Mouse (Mus musculus) stomach, embryonic 16.5 days (tissue): Measurements from ENCODE around the gene Rasgrp3. TPM values are rescaled to one million over a fixed set of nuclear protein-coding genes. Genes with fewer than 3 reads are reported as not detected.

Source experiments
- ATAC-seq: fragments of 200-750 bp; cut with Nextera tagmentation; 2 replicates; pipeline ENCODE4 v1.8.0; 2017; ENCODE audit warnings: moderate number of reproducible peaks, moderate TSS enrichment; ENCODE audit not compliant: insufficient read depth, low FRiP score
- H3K27ac ChIP-seq: fragments of 300-500 bp; sonication (generic); 2 replicates; pipeline ENCODE4 v1.5.1; 2014; ENCODE audit warnings: low read length
- H3K27me3 ChIP-seq: fragments of 300-500 bp; sonication (generic); 2 replicates; pipeline ENCODE4 v1.6.1; 2014; ENCODE audit warnings: low read length, control low read depth, mixed read lengths; ENCODE audit not compliant: control insufficient read depth, insufficient read depth
- H3K36me3 ChIP-seq: fragments of 300-500 bp; sonication (generic); 2 replicates; pipeline ENCODE4 v1.6.1; 2014; ENCODE audit warnings: low read length; ENCODE audit not compliant: control insufficient read depth, insufficient read depth
- H3K4me1 ChIP-seq: fragments of 300-500 bp; sonication (generic); 2 replicates; pipeline ENCODE4 v1.6.1; 2014; ENCODE audit warnings: low read length, control low read depth, mixed read lengths; ENCODE audit not compliant: control insufficient read depth, insufficient read depth
- H3K4me2 ChIP-seq: fragments of 300-500 bp; sonication (generic); 2 replicates; pipeline ENCODE4 v1.6.1; 2014; ENCODE audit warnings: low read depth, low read length, mixed read lengths
- H3K4me3 ChIP-seq: fragments of 300-500 bp; sonication (generic); replicated peaks from 2 replicates; pipeline ENCODE4 v1.5.1; 2014; ENCODE audit warnings: mild to moderate bottlenecking, low read length
- H3K9ac ChIP-seq: fragments of 300-500 bp; sonication (generic); 2 replicates; pipeline ENCODE4 v1.6.1; 2014; ENCODE audit warnings: low read length
- H3K9me3 ChIP-seq: fragments of 300-500 bp; sonication (generic); replicated peaks from 2 replicates; pipeline ENCODE4 v1.6.1; 2016; ENCODE audit warnings: low read length, control low read depth; ENCODE audit not compliant: control insufficient read depth
- WGBS: fragments of 180-500 bp; shearing (Covaris S2); extraction: QIAGEN DNeasy Blood & Tissue Kit; methylation state at CpG from one replicate; pipeline ENCODE4 v1.1.7; 2014; 5-methylcytosine and 5-hydroxymethylcytosine counted together
- polyA plus RNA-seq: library from polyadenylated mRNA; unstranded; fragments of >200 nt; fragmentation: Nextera tagmentation; extraction: Ambion mirVana; gene quantifications from 2 replicates; pipeline ENCODE4 v1.2.1, GENCODE M21; 2015

Gene Rasgrp3
- polyA plus RNA-seq = 14.2 and 15.3 TPM in 2 replicates

GRCm38 (mm10) chr17:75435599-75435998, at the start of gene Rasgrp3:
TSS of gene Rasgrp3 (plus strand) at chr17:75435896.
- 0 out of 2 replicates have a peak, but pooled peaks cover 2% of the 10 kb centered on the region for H3K4me1 ChIP-seq
- ATAC-seq = no peak
- no peaks in the 10 kb centered on the region for H3K9me3 ChIP-seq
- H3K27me3 ChIP-seq = no peaks in the 10 kb centered on the region
- H3K4me3 ChIP-seq = peak within 1 kb of the TSS; percentile 29
- H3K9ac ChIP-seq = no peak within 1 kb of the TSS
- H3K4me2 ChIP-seq = no peak within 1 kb of the TSS
- WGBS = 61% methylated on average over 6 of the region's 6 CpGs
- H3K27ac ChIP-seq = peak within 1 kb of the TSS; percentile 60; the same call in 1 of the 2 replicates
- no peaks in the 10 kb centered on the region for H3K36me3 ChIP-seq

DNA sequence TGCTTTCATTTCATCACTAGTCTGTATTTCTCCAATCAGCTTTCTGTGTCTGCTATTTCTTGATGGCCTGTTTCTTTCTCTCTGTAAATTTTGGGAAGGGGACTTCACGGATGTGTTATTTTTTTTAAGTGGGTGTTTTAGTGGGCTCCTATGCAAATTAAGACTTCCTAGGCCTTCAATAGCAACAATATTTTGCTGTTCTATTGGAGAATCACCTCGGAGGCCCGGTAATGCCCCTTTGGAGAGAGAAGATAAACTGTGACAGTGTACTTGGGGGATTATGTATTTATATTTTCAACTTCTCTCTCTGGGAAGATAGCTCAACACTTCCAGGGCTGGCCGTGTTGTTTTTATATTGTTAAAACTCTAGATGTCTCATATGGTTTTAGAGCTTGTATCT, 47.3 kb upstream of the Rasgrp3 start:
- WGBS = 57% methylated on average over 4 of the region's 4 CpGs
- ATAC-seq = no peak
- H3K9me3 ChIP-seq = no peaks in the 10 kb centered on the region
- H3K4me3 ChIP-seq = no peak overlapping the region
- H3K27me3 ChIP-seq = no peaks in the 10 kb centered on the region
- no peak overlapping the region for H3K4me2 ChIP-seq
- no peak overlapping the region for H3K27ac ChIP-seq
- no peak overlapping the region for H3K9ac ChIP-seq
- no peaks in the 10 kb centered on the region for H3K4me1 ChIP-seq
- H3K36me3 ChIP-seq = 0 out of 2 replicates have a peak, but pooled peaks cover 3% of the 10 kb centered on the region

GRCm38 (mm10) chr17:75390142-75390541, 45.6 kb upstream of the Rasgrp3 start:
- no peaks in the 10 kb centered on the region for H3K9me3 ChIP-seq
- ATAC-seq = no peak
- H3K9ac ChIP-seq = no peak overlapping the region
- no peak overlapping the region for H3K27ac ChIP-seq
- 0 out of 2 replicates have a peak, but pooled peaks cover 3% of the 10 kb centered on the region for H3K36me3 ChIP-seq
- WGBS = 92% methylated on average over 10 of the region's 10 CpGs
- no peak overlapping the region for H3K4me3 ChIP-seq
- no peak overlapping the region for H3K4me2 ChIP-seq
- no peaks in the 10 kb centered on the region for H3K27me3 ChIP-seq
- H3K4me1 ChIP-seq = no peaks in the 10 kb centered on the region

GRCm38 (mm10) chr17:75391429-75392192, 44.1 kb upstream of the Rasgrp3 start:
- Histone ChIP-seq H3K27ac (no peak overlapping the region), H3K4me3 (no peak overlapping the region), H3K4me2 (no peak overlapping the region), H3K9me3 (no peaks in the 10 kb centered on the region), H3K4me1 (no peaks in the 10 kb centered on the region), H3K36me3 (0 out of 2 replicates have a peak, but pooled peaks cover 3% of the 10 kb centered on the region), H3K27me3 (no peaks in the 10 kb centered on the region), H3K9ac (no peak overlapping the region)
- ATAC-seq = no peak
- WGBS = 83% methylated on average over 6 of the region's 6 CpGs

- no peak for ATAC-seq
These were observed 29.3 kb upstream of the Rasgrp3 start for GRCm38 (mm10) chr17:75406405-75406804.

DNA sequence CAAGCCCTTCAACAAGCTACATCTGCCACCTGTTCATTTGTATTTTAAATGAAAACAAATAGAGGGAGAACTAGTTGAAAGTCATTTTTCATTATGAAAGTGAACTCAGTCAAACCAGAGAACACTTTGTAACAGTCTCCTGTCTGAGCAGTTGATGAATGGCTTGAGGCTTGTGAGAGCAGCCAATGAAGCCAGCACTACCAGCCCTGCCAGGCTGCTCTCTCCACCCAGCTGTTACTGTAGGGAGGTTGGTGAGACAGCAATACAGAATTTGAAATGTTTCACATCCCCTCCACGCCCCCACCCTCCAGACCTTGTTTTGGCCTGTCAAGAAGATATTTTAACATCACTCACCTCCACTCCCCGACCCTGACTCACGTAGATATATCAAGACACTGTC, 18.8 kb upstream of the Rasgrp3 start:
- no peak for ATAC-seq
- no peak overlapping the region for H3K4me3 ChIP-seq
- H3K9ac ChIP-seq = no peak overlapping the region
- H3K27me3 ChIP-seq = no peaks in the 10 kb centered on the region
- H3K27ac ChIP-seq = no peak overlapping the region
- no peaks in the 10 kb centered on the region for H3K9me3 ChIP-seq
- no peaks in the 10 kb centered on the region for H3K36me3 ChIP-seq
- H3K4me2 ChIP-seq = no peak overlapping the region
- 64% methylated on average over 3 of the region's 3 CpGs for WGBS
- H3K4me1 ChIP-seq = 0 out of 2 replicates have a peak, but pooled peaks cover 3% of the 10 kb centered on the region

More at GRCm38 (mm10) chr17:75406405-75406804, 29.3 kb upstream of the Rasgrp3 start:
- Histone ChIP-seq H3K27ac (no peak overlapping the region), H3K9me3 (no peaks in the 10 kb centered on the region), H3K4me2 (no peak overlapping the region), H3K4me3 (no peak overlapping the region), H3K4me1 (no peaks in the 10 kb centered on the region), H3K9ac (no peak overlapping the region), H3K27me3 (no peaks in the 10 kb centered on the region), H3K36me3 (no peaks in the 10 kb centered on the region)
- 54% methylated on average over 4 of the region's 4 CpGs for WGBS

DNA sequence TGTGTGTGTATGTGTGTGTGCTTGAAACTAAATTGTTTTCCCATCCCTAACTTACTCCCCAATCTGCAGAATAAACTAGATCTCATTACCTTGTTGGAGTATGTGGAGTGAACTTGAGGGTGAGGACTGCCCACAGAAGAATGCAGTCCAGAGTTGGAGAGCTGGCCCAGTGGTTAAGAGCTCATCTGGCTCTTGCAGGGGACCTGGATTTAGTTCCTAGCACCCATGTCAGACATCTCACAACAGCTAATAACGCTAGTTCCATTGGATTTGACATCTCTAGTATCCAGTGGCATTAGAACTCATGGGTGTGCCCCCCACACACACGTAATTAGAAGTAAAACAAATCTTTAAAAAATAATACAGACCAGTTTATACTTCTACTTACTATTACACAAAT, 1.5 kb upstream of the Rasgrp3 start:
- no peak overlapping the region for H3K27ac ChIP-seq
- ATAC-seq = no peak
- H3K4me3 ChIP-seq = no peak overlapping the region
- H3K9ac ChIP-seq = no peak overlapping the region
- WGBS = 89% methylated on average over 2 of the region's 2 CpGs
- H3K9me3 ChIP-seq = no peaks in the 10 kb centered on the region
- 0 out of 2 replicates have a peak, but pooled peaks cover 2% of the 10 kb centered on the region for H3K4me1 ChIP-seq
- H3K27me3 ChIP-seq = no peaks in the 10 kb centered on the region
- H3K36me3 ChIP-seq = no peaks in the 10 kb centered on the region
- no peak overlapping the region for H3K4me2 ChIP-seq

DNA sequence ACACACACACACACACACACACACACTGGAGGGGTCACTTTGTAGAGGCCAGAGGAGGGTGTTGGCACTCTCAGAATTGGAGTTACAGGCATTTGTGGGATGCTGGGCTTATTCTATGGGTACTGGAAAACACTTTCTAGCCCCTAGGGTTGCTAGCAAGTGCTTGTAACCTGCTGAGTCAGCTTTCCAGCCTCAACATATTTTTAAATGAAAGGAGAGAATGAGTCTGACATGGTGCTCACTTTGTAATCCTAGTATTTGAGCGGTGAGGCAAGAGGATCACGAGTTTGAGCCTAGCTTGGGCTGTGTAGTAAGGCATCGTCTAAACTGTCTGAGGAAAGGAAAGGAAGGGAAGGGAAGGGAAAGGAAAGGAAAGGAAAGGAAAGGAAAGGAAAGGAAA, 825 bp upstream of the Rasgrp3 start:
- no peaks in the 10 kb centered on the region for H3K27me3 ChIP-seq
- H3K9me3 ChIP-seq = no peaks in the 10 kb centered on the region
- no peak overlapping the region for H3K4me3 ChIP-seq
- no peak for ATAC-seq
- H3K27ac ChIP-seq = no peak overlapping the region
- no peak overlapping the region for H3K9ac ChIP-seq
- H3K4me2 ChIP-seq = no peak overlapping the region
- WGBS = 68% methylated on average over 3 of the region's 3 CpGs
- 0 out of 2 replicates have a peak, but pooled peaks cover 2% of the 10 kb centered on the region for H3K4me1 ChIP-seq
- H3K36me3 ChIP-seq = no peaks in the 10 kb centered on the region

DNA sequence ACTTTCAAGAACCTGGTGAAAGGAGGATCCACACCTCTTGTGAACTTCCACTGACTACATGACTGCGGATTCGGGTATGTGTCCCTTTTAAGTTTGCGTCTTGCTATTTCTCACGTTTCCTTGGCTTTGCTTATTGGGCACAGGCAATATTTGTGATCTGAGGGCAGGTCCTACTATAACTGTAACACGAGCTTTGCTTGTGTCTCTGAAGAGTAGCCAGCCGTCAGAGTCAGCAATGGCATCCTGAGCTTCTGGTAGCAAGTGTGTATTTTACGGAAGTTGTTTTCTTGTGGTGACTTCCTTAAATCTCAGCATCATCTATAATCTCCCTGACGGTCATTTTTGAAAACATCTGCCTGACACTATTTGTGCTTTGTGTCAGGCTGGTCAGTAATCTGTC, 399 bp downstream of the Rasgrp3 start:
- H3K9ac ChIP-seq = no peak overlapping the region
- peak overlapping the region; percentile 9 for H3K4me3 ChIP-seq
- H3K36me3 ChIP-seq = no peaks in the 10 kb centered on the region
- no peak overlapping the region for H3K4me2 ChIP-seq
- no peaks in the 10 kb centered on the region for H3K27me3 ChIP-seq
- ATAC-seq = no peak
- 58% methylated on average over 8 of the region's 8 CpGs for WGBS
- H3K9me3 ChIP-seq = no peaks in the 10 kb centered on the region
- 0 out of 2 replicates have a peak, but pooled peaks cover 2% of the 10 kb centered on the region for H3K4me1 ChIP-seq
- peak overlapping the region; percentile 60; the same call in 1 of the 2 replicates for H3K27ac ChIP-seq
